Mouse (Mus musculus) c-Kit-positive CD71-positive TER-119-negative erythroid progenitor cells, embryonic 14.5 days (primary cell): ENCODE measurements around the gene Casp12.
"Not testable (repeated sequence)": the region's sequence is repeated elsewhere in the genome, so short reads cannot be mapped to it uniquely, and the experiment has no call there.

Source experiments
- DNase-seq: peaks from one replicate; pipeline ENCODE4 v3.0.0-alpha.2; 2013; ENCODE audit warnings: low read depth

The Casp12 gene

GRCm38 (mm10) chr9:5345291-5345898, at the start of gene Casp12:
Gene Casp12, plus strand, starts transcription at chr9:5345430.
- DNase-seq: no peak

GRCm38 (mm10) chr9:5296354-5297237, 48.6 kb upstream of the Casp12 start:
- no peak for DNase-seq

- DNase-seq: no peak
These were observed 46.7 kb upstream of the Casp12 start, which contains the start of gene Casp1 for GRCm38 (mm10) chr9:5298329-5299131. Gene Casp1, plus strand, starts transcription at chr9:5298517.

- no peak for DNase-seq
These were observed 46.2 kb upstream of the Casp12 start for GRCm38 (mm10) chr9:5299132-5299381.

- DNase-seq: no peak
These were observed 36.7 kb upstream of the Casp12 start, which contains the start of gene Casp4 for GRCm38 (mm10) chr9:5308561-5308960. Gene Casp4, plus strand, starts transcription at chr9:5308828.

GRCm38 (mm10) chr9:5310112-5310511, 35.1 kb upstream of the Casp12 start:
- no peak for DNase-seq

- DNase-seq: no peak
These were observed 33.8 kb upstream of the Casp12 start for GRCm38 (mm10) chr9:5311435-5311834.

- no peak for DNase-seq
These were observed 17.0 kb upstream of the Casp12 start for GRCm38 (mm10) chr9:5328204-5328603.

- no peak for DNase-seq
These were observed 12.8 kb upstream of the Casp12 start for GRCm38 (mm10) chr9:5332441-5332840.

- DNase-seq: no peak
These were observed 11.8 kb upstream of the Casp12 start for GRCm38 (mm10) chr9:5333422-5333821.

GRCm38 (mm10) chr9:5343092-5343491, 2.1 kb upstream of the Casp12 start:
- no peak for DNase-seq

- no peak for DNase-seq
These were observed 1.1 kb upstream of the Casp12 start for GRCm38 (mm10) chr9:5344090-5344489.

- DNase-seq: no peak
These were observed 2.2 kb downstream of the Casp12 start for GRCm38 (mm10) chr9:5347381-5347780.

GRCm38 (mm10) chr9:5353673-5354072, 8.4 kb downstream of the Casp12 start:
- no peak for DNase-seq

GRCm38 (mm10) chr9:5356801-5357200, 11.6 kb downstream of the Casp12 start:
- DNase-seq: no peak

- no peak for DNase-seq
These were observed 48.3 kb downstream of the Casp12 start for GRCm38 (mm10) chr9:5393561-5393960.

- not testable (repeated sequence) for DNase-seq
These were observed 50.6 kb downstream of the Casp12 start for GRCm38 (mm10) chr9:5395861-5396260.

- DNase-seq: no peak
These were observed 65.8 kb downstream of the Casp12 start for GRCm38 (mm10) chr9:5410988-5411568.

- no peak for DNase-seq
These were observed 67.3 kb downstream of the Casp12 start for GRCm38 (mm10) chr9:5412446-5413111.

GRCm38 (mm10) chr9:5417871-5418270, 72.6 kb downstream of the Casp12 start:
- no peak for DNase-seq
